Comparison of ENCODE assay signal across 8 mouse cellular contexts in genomic region chr17:72925804-72926617, GRCm38 (mm10). TPM values are rescaled to one million over a fixed set of nuclear protein-coding genes. Genes with fewer than 3 reads are reported as not detected.
DNase-seq lines count a peak whose midpoint lies in the region; ATAC-seq and TF ChIP-seq lines count a peak whose summit lies in the region.

No protein-coding gene starts in this region.

- 36% methylated on average over 12 of the region's 12 CpGs for WGBS in heart, embryonic 16.5 days
- WGBS in lung, postnatal 0 days = 58% methylated on average over 12 of the region's 12 CpGs

- peaks cover 13% of the 10 kb centered on the region for H3K4me1 ChIP-seq in embryonic fibroblast, embryonic 13.5 days (ENCODE audit: control insufficient read depth, insufficient read depth, low read length)
- H3K4me1 ChIP-seq in heart, embryonic 16.5 days (ENCODE audit: control insufficient read depth, insufficient read depth, low read length) = peaks cover 59% of the 10 kb centered on the region
- peaks cover 6% of the 10 kb centered on the region; the same call in 1 of the 2 replicates for H3K4me1 ChIP-seq in lung, postnatal 0 days (ENCODE audit: insufficient read depth, low read depth, low read length)

- DNase-seq in cerebellum, adult 18-20 months = peak; percentile 26 to 38
- no peak for DNase-seq in cerebellum, adult 11 months
- DNase-seq in kidney, postnatal 36 days = peak; percentile 64 to 77
- DNase-seq in lung, postnatal 0 days (ENCODE audit: low spot score) = peak; percentile 62
- DNase-seq in right cerebral cortex, postnatal 4 days = peak; percentile 55
- DNase-seq in natural killer cell, adult 2 months (ENCODE audit: low spot score in 2 of 2) = no peak

- peak overlapping the region; percentile 86 for H3K4me2 ChIP-seq in heart, embryonic 16.5 days (ENCODE audit: low read depth, low read length)
- H3K4me2 ChIP-seq in lung, postnatal 0 days (replicated peaks; ENCODE audit: low read depth, low read length) = peak overlapping the region; percentile 12; the same call in 1 of the 2 replicates

- TF ChIP-seq CTCF in embryonic fibroblast, embryonic 13.5 days (IDR thresholded peaks at IDR 0.05; ENCODE audit: borderline replicate concordance, insufficient read depth, low read length) = no peak
- no peak for TF ChIP-seq CTCF in lung, postnatal 0 days (IDR thresholded peaks at IDR 0.05)

- TF ChIP-seq POLR2A in embryonic fibroblast, embryonic 13.5 days (IDR thresholded peaks at IDR 0.05; ENCODE audit: low read depth, low read length) = peak; percentile 11; the same call in 1 of the 2 replicates

- no peak overlapping the region for H3K4me3 ChIP-seq in embryonic fibroblast, embryonic 13.5 days (ENCODE audit: insufficient read depth, low read length)
- H3K4me3 ChIP-seq in heart, embryonic 16.5 days (ENCODE audit: low read length) = peak overlapping the region; percentile 83
- H3K4me3 ChIP-seq in lung, postnatal 0 days (ENCODE audit: low read depth, low read length) = no peak overlapping the region

- H3K27me3 ChIP-seq in heart, embryonic 16.5 days (ENCODE audit: control insufficient read depth, insufficient read depth, low read length) = no peaks in the 10 kb centered on the region
- H3K27me3 ChIP-seq in lung, postnatal 0 days (replicated peaks; ENCODE audit: insufficient read depth, low read length) = no peaks in the 10 kb centered on the region

- H3K9ac ChIP-seq in heart, embryonic 16.5 days (ENCODE audit: low read length) = peak overlapping the region; percentile 98
- H3K9ac ChIP-seq in lung, postnatal 0 days (replicated peaks; ENCODE audit: low read depth) = no peak overlapping the region

- no peaks in the 10 kb centered on the region for H3K9me3 ChIP-seq in heart, embryonic 16.5 days (replicated peaks; ENCODE audit: control insufficient read depth, low read length)
- no peaks in the 10 kb centered on the region for H3K9me3 ChIP-seq in lung, postnatal 0 days (ENCODE audit: low read length)

- ATAC-seq in heart, embryonic 16.5 days (replicated peaks; ENCODE audit: extremely low read depth, insufficient read depth, low FRiP score) = peak; percentile 30
- peak; percentile 44 for ATAC-seq in lung, postnatal 0 days

- peaks cover 66% of the 10 kb centered on the region for H3K36me3 ChIP-seq in heart, embryonic 16.5 days (ENCODE audit: control insufficient read depth, insufficient read depth)
- no peaks in the 10 kb centered on the region; the same call in 1 of the 2 replicates for H3K36me3 ChIP-seq in lung, postnatal 0 days (ENCODE audit: insufficient read depth, low read length)

- TF ChIP-seq EP300 in lung, postnatal 0 days (IDR thresholded peaks at IDR 0.05) = no peak

- H3K27ac ChIP-seq in embryonic fibroblast, embryonic 13.5 days (ENCODE audit: insufficient read depth, low read length) = peak overlapping the region; percentile 14; the same call in 1 of the 2 replicates
- peak overlapping the region; percentile 94 for H3K27ac ChIP-seq in heart, embryonic 16.5 days (ENCODE audit: low read length)
- H3K27ac ChIP-seq in lung, postnatal 0 days (ENCODE audit: low read length) = peak overlapping the region; percentile 21; the same call in 1 of the 2 replicates

RNA-seq across cellular contexts. Expression of gene Lbh, which starts 7.9 kb away (rescaled TPM):
- 241 and 297 TPM in 2 replicates for polyA plus RNA-seq in embryonic fibroblast, embryonic 13.5 days (2011; ENCODE audit: insufficient read length, low read depth, missing spikeins)
- 28.4 and 30.1 TPM in 2 replicates for polyA plus RNA-seq in heart, embryonic 16.5 days (2015; fragmentation: Nextera tagmentation; extraction: Ambion mirVana)
- polyA plus RNA-seq in lung, postnatal 0 days (2015; fragmentation: Nextera tagmentation; extraction: Ambion mirVana) = 16.2 and 19.2 TPM in 2 replicates

Comparison
In these comparisons a context has a peak if more than half of its experiments do, and no peak if none do; other contexts are left out.
1. DNase-seq: peak in cerebellum, adult 18-20 months (2 of 2), kidney, postnatal 36 days (2 of 2), lung, postnatal 0 days (single experiment) and right cerebral cortex, postnatal 4 days (single experiment); none in cerebellum, adult 11 months (single experiment) and natural killer cell, adult 2 months (0 of 2).
2. H3K27ac ChIP-seq: peak in every context shown above with its lines; median percentile 94 in heart, embryonic 16.5 days; 21 in lung, postnatal 0 days; 14 in embryonic fibroblast, embryonic 13.5 days.